Mouse (Mus musculus) heart, adult 2 months (tissue): Measurements from ENCODE around the gene Mtch1.

Experiments
- CTCF ChIP-seq: fragments of 200-600 bp; IDR thresholded peaks from 2 replicates; pipeline ENCODE4 v1.8.1; 2022; ENCODE audit warnings: antibody characterized with exemption, mild to moderate bottlenecking, moderate library complexity
- EP300 ChIP-seq: fragments of 200-500 bp; IDR thresholded peaks from 2 replicates; pipeline ENCODE4 v1.6.1; 2011; ENCODE audit warnings: low read depth, low read length, control low read depth; ENCODE audit not compliant: insufficient read depth
- POLR2A ChIP-seq: fragments of 200-500 bp; IDR thresholded peaks from 2 replicates; pipeline ENCODE4 v1.6.1; 2011; ENCODE audit warnings: mild to moderate bottlenecking, low read depth, low read length, control low read depth; ENCODE audit not compliant: insufficient read depth

DNA sequence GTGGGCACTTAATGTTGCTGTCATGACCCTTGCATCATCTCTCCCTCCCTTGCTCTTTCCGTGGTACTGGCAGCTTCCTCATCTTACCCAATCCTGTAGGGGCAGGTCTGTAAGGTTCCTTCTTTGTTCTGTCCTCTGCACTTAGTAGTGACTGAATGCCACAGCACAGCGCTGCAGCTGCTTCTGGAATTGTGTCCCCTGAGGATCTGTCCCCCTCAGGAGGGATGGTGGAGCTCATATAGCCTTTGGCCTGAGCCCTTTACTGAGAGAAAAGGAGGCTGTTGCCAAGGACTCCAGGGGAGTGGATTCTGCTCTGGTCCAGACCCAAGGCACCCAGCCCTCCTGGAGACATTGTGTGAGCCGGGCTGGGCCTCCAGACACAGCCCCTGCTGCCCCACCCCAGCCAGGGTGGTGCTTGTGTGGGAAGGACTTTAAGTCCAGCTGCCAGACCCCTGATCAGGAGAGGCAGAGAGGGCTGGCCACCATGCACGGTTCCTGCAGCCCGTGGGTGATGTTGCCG lies 28.9 kb downstream of the Mtch1 start:
- TF ChIP-seq CTCF (no peak), POLR2A (peak; percentile 62), EP300 (no peak)
